Mouse (Mus musculus) urinary bladder, postnatal 14 days (tissue): Measurements from ENCODE around the gene Lgr6.

Experiments
- DNase-seq: peaks from one replicate; pipeline ENCODE4 v3.0.0; 2021; ENCODE audit warnings: low spot score

The Lgr6 gene

GRCm38 (mm10) chr1:135076470-135076869, 28.6 kb downstream of the Lgr6 start:
- no peak for DNase-seq

GRCm38 (mm10) chr1:135075270-135075669, 29.8 kb downstream of the Lgr6 start:
- no peak for DNase-seq

GRCm38 (mm10) chr1:135072643-135073042, 32.4 kb downstream of the Lgr6 start:
- no peak for DNase-seq

- no peak for DNase-seq
These were observed 35.2 kb downstream of the Lgr6 start for GRCm38 (mm10) chr1:135069841-135070240.

- DNase-seq, result no peak
These were observed 40.6 kb downstream of the Lgr6 start for GRCm38 (mm10) chr1:135064525-135064924.

GRCm38 (mm10) chr1:135062936-135063335, 42.1 kb downstream of the Lgr6 start:
- DNase-seq, result no peak

- DNase-seq, result no peak
These were observed 43.8 kb downstream of the Lgr6 start for GRCm38 (mm10) chr1:135061300-135061699.

GRCm38 (mm10) chr1:135060174-135060573, 44.9 kb downstream of the Lgr6 start:
- DNase-seq, result no peak

- DNase-seq, result no peak
These were observed 48.2 kb downstream of the Lgr6 start for GRCm38 (mm10) chr1:135056901-135057300.

- DNase-seq, result no peak
These were observed 51.0 kb downstream of the Lgr6 start for GRCm38 (mm10) chr1:135054121-135054520.

GRCm38 (mm10) chr1:135044439-135044838, 60.6 kb downstream of the Lgr6 start:
- DNase-seq, result no peak

- no peak for DNase-seq
These were observed 68.8 kb downstream of the Lgr6 start for GRCm38 (mm10) chr1:135036297-135036696.

- DNase-seq, result no peak
These were observed 72.4 kb downstream of the Lgr6 start for GRCm38 (mm10) chr1:135032658-135033057.

- no peak for DNase-seq
These were observed 75.0 kb downstream of the Lgr6 start for GRCm38 (mm10) chr1:135030121-135030520.

- DNase-seq, result no peak
These were observed 78.8 kb downstream of the Lgr6 start for GRCm38 (mm10) chr1:135026275-135026674.

- DNase-seq, result no peak
These were observed 81.5 kb downstream of the Lgr6 start for GRCm38 (mm10) chr1:135023583-135023982.

GRCm38 (mm10) chr1:135021936-135022335, 83.1 kb downstream of the Lgr6 start:
- peak; percentile 10 for DNase-seq

GRCm38 (mm10) chr1:135020970-135021369, 84.1 kb downstream of the Lgr6 start:
- DNase-seq, result peak; percentile 17

- DNase-seq, result no peak
These were observed 84.7 kb downstream of the Lgr6 start for GRCm38 (mm10) chr1:135020281-135020940.

GRCm38 (mm10) chr1:135019775-135020167, 85.3 kb downstream of the Lgr6 start:
- no peak for DNase-seq

- DNase-seq, result no peak
These were observed 85.8 kb downstream of the Lgr6 start for GRCm38 (mm10) chr1:135019087-135019774.

GRCm38 (mm10) chr1:135017656-135018015, 87.4 kb downstream of the Lgr6 start:
- no peak for DNase-seq

- DNase-seq, result no peak
These were observed 88.0 kb downstream of the Lgr6 start for GRCm38 (mm10) chr1:135016907-135017655.
